Mouse (Mus musculus) embryonic stem cell, embryonic (primary cell): ENCODE data around the gene Palld.

Experiments
- CTCF ChIA-PET, 4 experiments: fragments of 300-600 bp in 2 of 4; fragments of 350-600 bp in 2 of 4; sonication (Branson Sonifier 250); formaldehyde crosslinking; loops; one replicate each; lab custom pipeline; 2022; ENCODE audit warnings: inconsistent platforms in 2 of 4; lab: Charles Lee
- POLR2A ChIA-PET, 4 experiments: fragments of 300-600 bp in 2 of 4; fragments of 350-600 bp in 2 of 4; sonication (Branson Sonifier 250); formaldehyde crosslinking; loops; one replicate each; lab custom pipeline; 2022; ENCODE audit warnings: antibody characterized with exemption in 4 of 4, inconsistent platforms in 1 of 4; lab: Charles Lee

The Palld gene

GRCm38 (mm10) chr8:61713195-61713990, 189.1 kb downstream of the Palld start:
- ChIA-PET CTCF (interaction anchor here in 3 of 4 experiments (0.6 to 3.1 kb wide), 3 partner anchors 13 to 329 kb away, joined by 3 to 11 read pairs (median 4); no protein-coding TSS in a partner anchor), POLR2A (interaction anchor here in 1 of 4 experiments (0.6 to 4.6 kb wide), 5 partner anchors 10 to 738 kb away, joined by 3 to 22 read pairs (median 4); no protein-coding TSS in a partner anchor)

- CTCF ChIA-PET = interaction anchor here in 1 of 4 experiments (1.0 kb wide), 1 partner anchor 12 kb away, joined by 3 read pairs; no protein-coding TSS in a partner anchor
- POLR2A ChIA-PET = interaction anchor here in 1 of 4 experiments (1.5 to 4.6 kb wide), 3 partner anchors 9 to 155 kb away, joined by 4 to 22 read pairs (median 4); no protein-coding TSS in a partner anchor
Measured at GRCm38 (mm10) chr8:61712426-61712825, 190.1 kb downstream of the Palld start.

- CTCF ChIA-PET = no interaction called here
- POLR2A ChIA-PET = no interaction called here
Measured at GRCm38 (mm10) chr8:61708586-61709305, 193.7 kb downstream of the Palld start.

- ChIA-PET POLR2A (no interaction called here), CTCF (no interaction called here)
Measured at GRCm38 (mm10) chr8:61705491-61705890, 197.0 kb downstream of the Palld start.

- CTCF ChIA-PET = interaction anchor here in 2 of 4 experiments (0.6 to 5.5 kb wide), 2 partner anchors 102 to 172 kb away, joined by 3 to 56 read pairs; no protein-coding TSS in a partner anchor
- POLR2A ChIA-PET = interaction anchor here in 2 of 4 experiments (0.5 to 3.2 kb wide), 3 partner anchors 12 to 211 kb away, joined by 3 to 22 read pairs (median 13); no protein-coding TSS in a partner anchor
Measured at GRCm38 (mm10) chr8:61702122-61702521, 200.4 kb downstream of the Palld start.

GRCm38 (mm10) chr8:61700932-61701681, 201.4 kb downstream of the Palld start:
- ChIA-PET CTCF (interaction anchor here (0.6 to 5.5 kb wide), 22 partner anchors 12 to 347 kb away, joined by 3 to 56 read pairs (median 3); no protein-coding TSS in a partner anchor), POLR2A (interaction anchor here in 3 of 4 experiments (0.5 to 1.1 kb wide), 4 partner anchors 12 to 210 kb away, joined by 3 to 4 read pairs (median 4); no protein-coding TSS in a partner anchor)

- ChIA-PET CTCF (interaction anchor here (0.6 to 5.5 kb wide), 20 partner anchors 13 to 348 kb away, joined by 3 to 56 read pairs (median 3); no protein-coding TSS in a partner anchor), POLR2A (interaction anchor here in 2 of 4 experiments (1.1 kb wide), 2 partner anchors 14 to 109 kb away, joined by 3 to 4 read pairs; no protein-coding TSS in a partner anchor)
Measured at GRCm38 (mm10) chr8:61700298-61700697, 202.2 kb downstream of the Palld start.

GRCm38 (mm10) chr8:61698959-61699358, 203.5 kb downstream of the Palld start:
- ChIA-PET CTCF (interaction anchor here in 3 of 4 experiments (1.8 to 5.5 kb wide), 2 partner anchors 176 to 177 kb away, joined by 8 to 56 read pairs (median 27); no protein-coding TSS in a partner anchor), POLR2A (no interaction called here)

GRCm38 (mm10) chr8:61697728-61698385, 204.6 kb downstream of the Palld start:
- ChIA-PET POLR2A (no interaction called here), CTCF (interaction anchor here in 3 of 4 experiments (0.6 to 1.5 kb wide), 4 partner anchors 170 to 364 kb away, joined by 3 to 6 read pairs (median 4); no protein-coding TSS in a partner anchor)

GRCm38 (mm10) chr8:61696846-61697455, 205.5 kb downstream of the Palld start:
- ChIA-PET POLR2A (no interaction called here), CTCF (interaction anchor here in 3 of 4 experiments (0.6 to 1.5 kb wide), 3 partner anchors 146 to 178 kb away, joined by 4 to 11 read pairs (median 6); no protein-coding TSS in a partner anchor)

GRCm38 (mm10) chr8:61695416-61695815, 207.1 kb downstream of the Palld start:
- CTCF ChIA-PET = interaction anchor here in 1 of 4 experiments (0.9 kb wide), 1 partner anchor 180 kb away, joined by 3 read pairs; no protein-coding TSS in a partner anchor
- POLR2A ChIA-PET = no interaction called here

GRCm38 (mm10) chr8:61692866-61693265, 209.6 kb downstream of the Palld start:
- POLR2A ChIA-PET = no interaction called here
- CTCF ChIA-PET = interaction anchor here in 2 of 4 experiments (0.6 to 1.0 kb wide), 2 partner anchors 182 to 215 kb away, joined by 3 to 4 read pairs; no protein-coding TSS in a partner anchor

- CTCF ChIA-PET = interaction anchor here in 1 of 4 experiments (0.6 kb wide), 1 partner anchor 215 kb away, joined by 4 read pairs; no protein-coding TSS in a partner anchor
- POLR2A ChIA-PET = no interaction called here
Measured at GRCm38 (mm10) chr8:61692129-61692528, 210.4 kb downstream of the Palld start.

GRCm38 (mm10) chr8:61691391-61691790, 211.1 kb downstream of the Palld start:
- CTCF ChIA-PET = interaction anchor here in 1 of 4 experiments (0.6 kb wide), 1 partner anchor 184 kb away, joined by 3 read pairs; no protein-coding TSS in a partner anchor
- POLR2A ChIA-PET = no interaction called here

GRCm38 (mm10) chr8:61687071-61687470, 215.4 kb downstream of the Palld start:
- CTCF ChIA-PET = interaction anchor here in 3 of 4 experiments (0.5 to 1.1 kb wide), 5 partner anchors 137 to 284 kb away, joined by 3 to 4 read pairs (median 3); no protein-coding TSS in a partner anchor

GRCm38 (mm10) chr8:61686340-61686739, 216.2 kb downstream of the Palld start:
- CTCF ChIA-PET = interaction anchor here in 1 of 4 experiments (0.6 to 1.1 kb wide), 2 partner anchors 146 to 544 kb away, joined by 3 read pairs; no protein-coding TSS in a partner anchor
- POLR2A ChIA-PET = no interaction called here

More at GRCm38 (mm10) chr8:61687071-61687470, 215.4 kb downstream of the Palld start:
- POLR2A ChIA-PET = no interaction called here
